Mouse (Mus musculus): ENCODE measurements around the gene 4932438A13Rik.

The 4932438A13Rik gene

DNA sequence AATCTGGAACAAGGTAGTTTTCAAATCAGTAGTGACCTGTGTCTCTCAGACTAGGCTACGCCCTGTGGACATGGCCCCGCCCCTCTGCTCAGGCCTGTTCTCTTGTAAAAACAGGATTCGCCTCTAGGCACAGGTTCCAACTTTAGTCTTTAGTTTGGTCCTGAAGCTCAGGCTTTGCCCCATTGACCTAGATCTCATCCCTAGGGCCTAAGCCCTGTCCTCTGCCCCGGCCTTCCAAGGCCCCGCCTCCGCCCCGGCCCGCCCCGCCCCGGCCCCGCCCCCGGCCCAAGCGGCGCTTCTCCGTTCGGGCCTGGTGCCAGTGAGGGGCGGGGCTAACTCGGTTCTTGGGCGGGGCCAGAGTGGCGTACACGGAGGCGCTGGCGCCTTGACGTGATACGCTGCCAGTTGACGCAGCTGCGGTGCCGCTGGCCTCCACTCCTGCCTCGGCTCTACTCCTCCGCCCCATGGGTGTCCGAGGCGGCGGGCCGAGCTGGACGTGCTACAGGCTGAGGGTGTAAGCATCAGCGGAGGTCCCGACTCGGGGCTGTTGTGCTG, at the start of gene 4932438A13Rik:
Gene 4932438A13Rik (plus strand): TSS at position 384 of the 555 bp plus-strand sequence.
- peak; percentile 81 for DNase-seq (ENCODE audit: low read depth, low spot score)

GRCm38 (mm10) chr3:36816633-36817032, 46.3 kb upstream of the 4932438A13Rik start:
- DNase-seq (ENCODE audit: low read depth, low spot score), result no peak

- no peak for DNase-seq (ENCODE audit: low read depth, low spot score)
These were observed 43.5 kb upstream of the 4932438A13Rik start for GRCm38 (mm10) chr3:36819402-36819801.

DNA sequence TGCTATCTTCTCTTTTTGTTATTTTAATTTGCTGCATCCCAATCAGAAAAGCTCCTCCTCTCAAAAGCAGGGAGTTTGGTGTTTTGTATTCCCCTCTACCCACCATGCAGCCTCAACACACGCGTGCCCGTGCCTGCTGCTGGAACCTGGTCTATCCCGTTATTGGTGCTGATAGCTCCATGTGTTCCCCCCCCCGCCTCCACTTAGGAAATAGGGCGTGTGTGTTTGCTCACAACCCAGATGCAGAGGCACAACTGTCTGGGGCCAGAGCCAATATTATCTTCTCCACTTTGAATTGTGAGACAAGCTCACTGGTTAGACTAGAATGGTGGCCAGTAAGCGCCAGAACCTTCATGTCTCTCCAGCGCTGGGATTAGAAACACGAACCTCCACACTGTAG, 41.9 kb upstream of the 4932438A13Rik start:
- DNase-seq (ENCODE audit: low read depth, low spot score), result no peak

GRCm38 (mm10) chr3:36825098-36825497, 37.8 kb upstream of the 4932438A13Rik start:
- no peak for DNase-seq (ENCODE audit: low read depth, low spot score)

DNA sequence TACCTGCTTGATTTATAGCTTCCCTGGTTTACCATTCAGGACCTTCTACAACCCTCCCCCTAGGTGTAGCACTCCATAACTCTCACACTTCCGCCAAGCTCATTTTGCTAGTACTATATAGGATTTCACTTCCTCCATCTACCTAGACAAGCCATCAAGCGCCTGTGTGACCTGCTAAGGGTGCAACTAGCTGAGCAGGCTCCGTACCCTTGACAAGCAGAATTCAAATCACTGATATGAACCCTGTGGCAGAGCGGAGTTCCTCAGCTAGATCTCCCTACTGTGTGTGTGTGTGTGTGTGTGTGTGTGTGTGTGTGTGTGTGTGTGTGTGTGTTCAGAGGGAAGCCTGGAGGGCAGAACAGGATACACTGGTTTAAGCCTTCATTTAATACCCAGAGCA, 37.4 kb upstream of the 4932438A13Rik start:
- DNase-seq (ENCODE audit: low read depth, low spot score), result no peak

DNA sequence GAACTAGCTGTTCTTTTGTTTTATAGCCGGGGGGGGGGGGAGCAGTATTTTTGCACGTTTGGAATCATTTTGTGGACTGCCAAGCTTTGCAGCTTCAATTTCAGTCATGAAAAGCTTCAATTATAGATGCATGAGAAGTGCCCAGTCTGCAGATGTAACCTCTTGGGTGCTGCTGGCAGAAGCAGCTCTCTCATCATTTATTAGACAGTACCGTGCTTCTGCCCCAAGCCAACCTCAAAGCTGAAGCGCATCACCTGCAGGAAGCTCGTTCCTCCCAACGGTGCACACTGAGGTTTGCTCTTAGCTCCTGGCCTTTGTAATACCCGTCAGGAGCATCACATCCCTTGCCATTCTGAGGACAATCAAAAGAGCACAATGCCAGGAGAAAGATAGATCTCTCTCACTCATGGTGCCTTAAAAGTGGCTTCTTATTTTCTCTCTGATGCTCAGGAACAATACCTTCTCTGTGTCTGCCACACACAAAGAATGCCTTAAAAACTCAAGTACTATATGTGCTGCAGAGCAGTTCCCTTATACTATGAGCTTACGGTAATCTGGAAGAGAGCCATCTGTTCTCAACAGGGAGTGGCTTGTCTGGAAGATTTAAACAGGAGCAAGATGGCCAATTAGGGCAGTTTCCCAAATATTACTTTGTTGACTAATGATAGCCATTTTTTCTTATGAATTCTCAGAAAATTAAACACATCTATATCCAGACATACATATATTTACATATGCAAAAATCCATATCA, 35.5 kb upstream of the 4932438A13Rik start:
- DNase-seq (ENCODE audit: low read depth, low spot score), result no peak

DNA sequence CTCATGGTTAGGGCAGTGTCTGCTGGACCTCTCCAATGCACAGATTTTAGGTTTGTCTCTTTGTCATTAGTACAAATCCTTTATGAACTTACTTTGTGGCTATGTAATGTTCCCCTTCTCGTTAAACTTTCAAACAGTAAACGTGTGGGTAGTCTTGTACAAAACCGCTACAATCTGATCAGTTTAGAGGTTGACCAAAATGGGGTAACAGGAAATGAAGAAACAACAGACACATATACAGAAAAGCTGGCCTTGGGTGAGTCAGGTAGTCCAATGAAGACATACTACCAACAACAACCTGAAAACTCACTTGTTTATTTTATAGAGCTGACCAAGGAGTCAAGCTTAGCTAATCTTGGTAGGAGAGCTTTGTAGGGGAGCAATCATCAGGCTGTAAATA, 32.7 kb upstream of the 4932438A13Rik start:
- DNase-seq (ENCODE audit: low read depth, low spot score), result no peak

DNA sequence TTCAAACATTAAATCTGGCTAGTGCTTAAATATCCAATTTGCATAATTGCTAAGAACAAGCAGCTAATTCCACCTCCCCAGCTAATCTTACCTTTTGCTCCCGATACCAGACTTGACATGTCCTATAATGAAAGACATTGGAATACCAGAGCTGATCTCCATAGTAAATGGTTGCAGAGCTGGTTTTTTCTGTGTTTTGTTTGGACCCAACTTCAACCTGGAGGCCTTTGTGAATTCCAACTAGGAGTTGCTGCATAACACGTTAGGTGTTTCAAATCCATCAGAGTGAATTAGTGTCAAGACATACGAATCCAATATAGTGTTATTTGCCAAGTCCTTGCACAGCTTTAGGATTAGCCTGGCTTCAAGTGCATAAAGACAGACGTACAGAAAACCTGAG, 28.5 kb upstream of the 4932438A13Rik start:
- DNase-seq (ENCODE audit: low read depth, low spot score), result no peak

- DNase-seq (ENCODE audit: low read depth, low spot score), result no peak
These were observed 28.1 kb upstream of the 4932438A13Rik start for GRCm38 (mm10) chr3:36834832-36835231.

DNA sequence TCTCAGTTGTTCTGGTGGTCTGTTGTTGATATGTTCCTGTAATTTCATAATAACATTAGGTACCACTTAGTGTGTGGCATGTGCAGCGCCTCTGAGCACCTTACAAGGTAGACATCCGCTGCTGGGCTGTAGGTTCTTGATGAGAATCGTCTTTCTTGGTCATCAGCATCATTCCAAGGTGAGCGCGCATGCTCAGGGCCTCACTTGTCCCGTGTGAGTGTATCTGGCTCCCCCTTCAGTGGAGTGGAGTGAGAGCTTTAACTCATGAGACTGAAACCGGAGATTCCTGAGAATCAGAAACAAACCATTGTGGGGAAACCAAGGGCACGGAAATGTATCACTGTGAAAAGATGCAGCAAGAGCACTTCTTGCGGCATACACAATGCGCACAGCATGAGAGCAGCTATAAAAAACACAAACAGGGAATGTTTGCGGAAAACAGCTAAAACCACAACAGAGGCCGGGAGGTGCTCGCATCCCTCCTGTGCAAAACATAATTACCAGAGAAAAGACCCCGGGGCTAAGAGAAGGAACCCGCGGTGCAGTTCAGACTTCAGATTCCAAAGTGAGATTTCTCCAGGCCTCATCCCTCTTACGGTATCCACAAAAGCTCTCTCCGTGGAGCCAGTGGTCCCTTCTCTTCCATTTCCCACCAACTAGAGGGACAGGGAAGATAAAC, 27.2 kb upstream of the 4932438A13Rik start:
- DNase-seq (ENCODE audit: low read depth, low spot score), result no peak

- DNase-seq (ENCODE audit: low read depth, low spot score), result no peak
These were observed 26.1 kb upstream of the 4932438A13Rik start for GRCm38 (mm10) chr3:36836833-36837232.

- no peak for DNase-seq (ENCODE audit: low read depth, low spot score)
These were observed 22.0 kb upstream of the 4932438A13Rik start for GRCm38 (mm10) chr3:36840650-36841555.

DNA sequence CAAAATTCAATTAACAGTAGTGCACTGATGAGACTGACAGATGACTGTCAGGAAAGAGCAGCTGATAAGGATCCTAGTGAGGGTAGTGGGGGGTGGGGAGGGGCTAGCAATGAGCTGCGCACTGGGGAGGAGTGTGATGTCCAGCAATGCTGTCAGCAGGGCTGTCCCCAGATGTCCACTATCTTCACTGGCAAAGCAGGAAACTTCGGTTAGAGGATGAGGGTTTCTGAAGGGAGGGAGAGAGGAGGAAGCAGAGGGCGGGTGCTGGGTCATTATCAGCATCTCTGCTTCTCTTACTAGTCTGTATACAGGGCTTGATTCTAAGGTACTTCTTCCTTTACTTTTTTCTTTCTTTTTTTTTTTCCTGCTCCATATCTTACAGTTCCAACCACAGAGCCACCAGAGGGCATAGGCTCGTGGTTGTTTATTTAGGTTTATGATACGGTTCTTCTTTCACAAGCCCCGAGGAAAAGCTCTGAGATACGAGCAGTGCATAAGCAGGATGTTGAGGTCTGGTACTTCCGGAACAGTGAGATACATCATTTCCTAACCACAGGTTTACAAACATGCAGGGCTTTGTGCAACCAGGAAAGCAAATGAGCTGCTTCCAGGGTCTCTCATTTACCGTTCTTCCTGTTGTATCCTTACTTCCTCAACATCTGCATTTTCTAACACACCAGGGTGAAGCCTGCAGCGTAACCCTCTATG, 9.0 kb upstream of the 4932438A13Rik start:
- no peak for DNase-seq (ENCODE audit: low read depth, low spot score)

DNA sequence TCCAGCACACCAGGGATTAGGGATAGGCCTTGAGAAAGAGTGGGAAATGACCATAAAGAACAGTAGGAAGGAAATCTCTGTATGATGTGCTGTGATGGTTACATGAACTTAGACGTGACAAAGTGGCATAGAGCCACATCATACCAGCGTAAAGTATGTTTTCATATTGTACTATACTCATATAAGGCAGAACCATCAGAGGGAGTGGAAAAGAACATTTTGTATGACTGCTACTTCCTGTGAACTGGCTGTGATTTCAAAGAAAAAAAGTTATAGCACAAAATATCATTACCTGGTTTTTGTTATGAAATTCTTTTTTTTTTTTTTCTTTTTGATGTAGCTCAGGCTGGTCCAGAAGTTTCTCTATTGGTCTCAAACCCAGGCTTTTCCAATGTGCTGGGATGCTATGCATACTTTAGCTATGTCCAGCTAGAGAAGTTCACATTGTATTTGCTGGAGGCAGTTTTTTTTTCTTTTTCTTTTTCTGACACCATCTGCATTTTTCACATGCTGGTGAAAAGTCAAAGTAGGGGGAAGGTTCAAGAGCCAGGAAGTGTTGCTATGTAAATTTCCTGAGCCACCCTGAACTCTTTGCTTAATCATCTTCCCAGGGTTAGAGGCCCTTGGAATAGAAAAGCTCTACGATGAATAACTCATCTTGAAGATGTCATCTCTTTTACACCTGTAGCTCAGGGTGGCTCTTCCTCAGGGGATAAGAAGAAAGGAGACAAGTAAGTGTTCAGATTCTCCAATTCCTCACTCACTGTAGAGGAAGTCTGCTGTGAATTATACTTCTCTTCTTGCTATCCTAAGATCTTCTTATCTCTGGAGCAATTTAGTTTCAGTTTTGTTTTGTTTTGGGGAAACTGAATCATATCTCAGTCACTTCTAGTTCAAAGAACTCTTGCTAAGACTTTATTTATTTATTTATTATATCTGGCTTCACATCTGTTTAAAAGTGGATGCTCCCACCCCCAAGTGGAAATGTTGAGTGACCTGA, 1.2 kb upstream of the 4932438A13Rik start:
- no peak for DNase-seq (ENCODE audit: low read depth, low spot score)

DNA sequence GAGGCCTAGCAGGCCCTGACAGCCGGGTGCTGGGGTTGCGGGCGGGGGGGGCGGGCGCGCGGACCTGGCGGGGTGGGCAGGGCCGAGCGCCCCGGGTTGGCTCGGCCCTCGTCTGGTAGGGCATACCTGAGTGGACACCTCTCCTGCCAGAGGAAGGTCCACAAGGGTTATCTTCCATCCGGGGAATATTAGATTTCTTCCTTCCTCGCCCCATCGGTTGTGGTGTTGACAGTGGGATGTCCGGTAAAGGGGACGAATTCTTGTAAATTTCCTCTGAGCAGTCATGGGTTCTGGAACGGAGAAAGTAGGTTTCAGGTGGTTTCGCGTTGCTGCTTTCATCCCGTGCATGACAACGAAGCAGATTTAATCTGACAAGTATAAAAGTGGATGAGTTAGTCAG, 523 bp downstream of the 4932438A13Rik start:
- DNase-seq (ENCODE audit: low read depth, low spot score), result no peak

DNA sequence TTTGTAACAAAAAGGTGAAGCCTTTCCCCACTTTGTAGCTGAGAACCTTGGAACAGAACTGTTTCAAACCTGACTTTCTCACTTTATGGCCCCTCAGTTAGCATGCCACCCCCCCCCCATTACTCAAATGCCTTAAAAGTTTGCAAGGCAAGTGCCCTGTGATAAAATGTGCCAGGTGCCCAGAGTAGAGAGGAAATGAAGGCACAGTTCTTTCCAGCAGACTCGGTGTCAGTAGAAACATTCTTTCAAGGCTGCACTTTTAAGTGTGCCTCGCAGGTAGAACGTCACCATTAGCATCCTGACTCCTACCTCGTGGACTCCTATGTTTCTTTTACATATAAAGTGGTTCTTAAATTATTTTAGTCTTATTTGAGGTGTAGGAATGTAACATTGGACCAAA, 977 bp downstream of the 4932438A13Rik start:
- no peak for DNase-seq (ENCODE audit: low read depth, low spot score)

- no peak for DNase-seq (ENCODE audit: low read depth, low spot score)
These were observed 1.6 kb downstream of the 4932438A13Rik start for GRCm38 (mm10) chr3:36864466-36864865.

DNA sequence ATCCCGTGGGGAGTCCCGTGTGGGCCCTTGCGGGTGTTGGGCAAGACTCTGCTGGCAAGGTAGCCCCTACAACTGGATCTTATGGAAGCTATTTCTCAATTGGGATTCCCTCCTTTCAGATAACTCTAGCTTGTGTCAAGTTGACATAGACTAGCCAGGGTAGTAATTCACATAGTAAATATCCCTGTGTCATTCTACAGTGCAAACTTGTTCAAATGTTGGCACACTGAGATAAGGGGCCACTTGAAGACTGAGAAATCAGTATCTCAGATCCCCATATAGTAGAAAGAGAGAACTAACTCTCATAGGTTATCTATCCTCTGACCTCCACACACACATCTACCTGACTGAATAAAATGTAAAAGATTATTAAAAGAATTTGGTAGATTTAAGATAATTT, 42.5 kb downstream of the 4932438A13Rik start:
- DNase-seq (ENCODE audit: low read depth, low spot score), result no peak

DNA sequence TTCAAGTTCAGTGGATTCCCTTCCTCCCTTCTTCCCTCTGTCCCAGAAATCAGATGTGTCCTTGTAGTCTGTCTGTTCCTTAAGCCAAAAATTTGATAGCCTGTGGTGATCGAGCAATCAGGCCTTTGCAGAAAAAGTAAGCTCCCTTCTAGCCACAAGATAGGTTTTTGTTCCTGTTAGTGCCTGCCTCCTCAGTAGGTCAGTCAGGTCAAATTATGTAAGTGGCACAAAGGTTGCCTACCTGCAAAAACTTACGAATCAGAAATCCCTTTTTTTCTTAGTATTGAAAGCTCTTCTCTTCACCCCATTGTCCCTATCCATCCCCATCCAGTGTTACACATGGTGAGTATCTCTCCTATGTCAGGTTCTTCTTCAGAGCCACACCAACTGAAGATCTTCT, 54.9 kb downstream of the 4932438A13Rik start:
- DNase-seq (ENCODE audit: low read depth, low spot score), result no peak
